Mouse (Mus musculus) spleen, adult 10 weeks (tissue): ENCODE data around the gene Gsta3. TPM values are rescaled to one million over a fixed set of nuclear protein-coding genes. Genes with fewer than 3 reads are reported as not detected.

Experiments
- polyA plus RNA-seq: library from polyadenylated mRNA; stranded (reverse); fragments of 350-450 nt; fragmentation: Illumina TruSeq; extraction: RNeasy Lipid Tissue Mini Kit (QIAGEN cat#74804); gene quantifications from one replicate; pipeline ENCODE4 v1.2.3, GENCODE M21; 2015; ENCODE audit warnings: low replicate concordance; ENCODE audit not compliant: insufficient read depth

Gsta3 gene
- 25.7 TPM for polyA plus RNA-seq

GRCm38 (mm10) chr1:21239911-21240898, at the start of gene Gsta3:
Gene Gsta3 (plus strand): TSS chr1:21240589.

DNA sequence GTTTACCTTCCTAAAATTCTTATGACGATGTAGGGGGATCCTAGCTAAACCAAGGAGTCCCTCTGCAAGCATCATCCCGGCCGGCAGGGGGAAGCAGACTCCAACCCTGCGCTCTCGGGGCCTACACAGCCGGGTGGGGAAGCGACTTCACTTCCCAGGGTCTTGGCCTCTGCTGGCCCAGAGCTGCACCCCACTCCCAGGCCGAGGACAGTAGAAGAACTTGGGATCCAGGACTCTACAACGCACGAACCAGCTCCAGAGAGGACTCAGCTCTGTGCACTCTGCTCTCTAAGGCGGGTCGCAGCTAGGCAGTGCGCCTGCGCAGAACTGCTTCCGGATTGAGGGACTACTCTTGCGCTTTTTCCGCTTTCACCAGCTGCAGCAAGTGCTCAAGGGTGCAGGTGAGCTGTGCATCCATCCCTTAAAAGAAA, 21.9 kb upstream of the Gsta3 start, which contains the start of gene Tmem14a:
TSS of gene Tmem14a (plus strand) at position 87 of the 431 bp plus-strand sequence.

Other genes with a start within 250 kb of the Gsta3 start
- gene Tram2, start 161.4 kb upstream of the Gsta3 start, polyA plus RNA-seq, result 10.1 TPM
- 5.1 TPM for gene Tmem14a, start 22.0 kb upstream of the Gsta3 start, polyA plus RNA-seq
- gene Khdc1a, start 109.1 kb downstream of the Gsta3 start, polyA plus RNA-seq, result 2.8 TPM
- gene Khdc1c, start 127.7 kb downstream of the Gsta3 start, polyA plus RNA-seq, result 0.65 TPM
- gene Khdc1b, start 143.0 kb downstream of the Gsta3 start, polyA plus RNA-seq, result 0.64 TPM